Mouse (Mus musculus) frontal cortex, postnatal 10 days (tissue): ENCODE measurements around the gene Pard6a.

ENCODE experiments used
- DNase-seq, 2 experiments: peaks; one replicate each; pipeline ENCODE4 v3.0.0; 2022; ENCODE audit warnings: low spot score in 2 of 2, mixed read lengths in 1 of 2

Gene Pard6a

DNA sequence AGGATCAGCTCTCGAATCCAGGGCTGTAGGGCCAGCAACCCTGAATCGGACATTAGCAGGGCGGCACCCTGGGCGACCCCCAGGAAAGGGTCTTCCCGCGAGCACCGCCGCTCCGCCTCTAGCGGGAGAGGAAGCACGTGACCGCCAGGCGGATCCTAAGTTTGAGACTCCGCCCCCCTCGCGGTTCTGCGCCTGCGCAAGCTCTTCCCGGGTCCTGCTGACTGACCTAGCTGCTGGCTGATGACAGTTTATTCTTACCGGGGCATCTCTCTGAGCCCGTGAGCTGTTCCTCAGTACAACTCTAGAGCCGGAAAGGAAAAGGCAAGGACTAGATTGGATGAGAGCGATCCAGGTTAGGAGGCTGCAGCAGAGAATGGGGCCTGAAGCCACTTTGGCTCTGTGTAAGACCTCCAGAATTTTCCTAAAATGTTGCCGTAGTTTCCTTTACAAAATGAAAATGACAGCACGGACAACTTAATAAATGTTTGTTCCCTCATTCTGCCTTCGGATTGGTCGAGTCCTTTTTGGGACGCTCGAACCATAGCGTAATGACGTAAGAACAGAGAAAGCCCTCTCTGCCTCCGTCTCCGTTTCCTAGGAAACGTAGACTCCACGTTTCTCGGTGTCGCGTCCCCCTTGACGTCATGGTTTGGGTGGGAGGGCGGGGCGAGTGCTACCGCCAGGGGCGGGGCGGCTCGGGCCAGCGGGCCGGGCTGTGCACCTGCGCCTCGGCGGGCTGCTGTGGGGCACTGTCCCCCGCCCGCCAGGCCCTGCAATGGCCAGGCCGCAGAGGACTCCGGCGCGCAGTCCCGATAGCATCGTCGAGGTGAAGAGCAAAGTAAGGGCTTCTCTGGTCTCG, at the start of gene Pard6a, which contains the start of gene Acd:
Pard6a (plus strand) TSS at position 183 of the 859 bp plus-strand sequence.
Acd (minus strand) TSS at position 137 of the 859 bp plus-strand sequence.
- DNase-seq: peak; percentile 88 to 94

DNA sequence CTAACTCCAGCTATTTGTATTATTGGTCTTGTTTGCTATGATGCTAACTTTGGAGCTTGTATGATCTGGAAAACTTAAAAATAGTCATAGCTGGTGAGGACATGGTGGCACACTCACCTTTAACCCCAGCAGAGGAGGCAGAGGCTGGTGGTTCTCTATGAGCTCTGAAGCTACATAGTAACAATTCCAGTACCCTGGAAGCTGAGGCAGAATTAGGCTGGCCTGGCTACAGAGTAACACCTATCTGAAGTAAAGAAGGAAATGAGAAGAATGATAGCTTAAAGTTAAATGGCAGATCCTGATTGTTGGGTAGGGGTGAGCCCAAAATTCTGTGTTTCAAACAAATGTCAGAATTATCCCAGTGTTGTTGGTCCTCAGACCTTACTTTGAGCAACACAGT, 43.3 kb upstream of the Pard6a start:
- DNase-seq: no peak

DNA sequence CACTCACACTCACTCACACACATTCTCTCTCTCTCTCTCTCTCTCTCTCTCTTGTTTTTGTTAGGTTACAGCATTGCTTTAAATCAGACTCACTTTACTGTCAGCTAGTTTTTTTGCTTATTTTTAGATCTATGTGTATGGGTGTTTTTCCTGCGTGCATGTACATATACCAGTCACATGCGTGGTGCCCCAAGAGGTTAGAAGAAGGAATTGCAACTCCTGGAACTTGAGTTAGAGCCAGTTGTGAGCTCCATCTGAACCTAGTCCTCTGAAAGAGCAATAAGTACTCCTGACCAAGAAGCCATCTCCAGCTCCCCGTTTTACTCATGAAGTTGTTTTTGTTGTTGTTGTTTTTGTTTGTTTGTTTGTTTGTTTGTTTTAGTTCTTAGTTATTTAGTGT, 39.8 kb upstream of the Pard6a start:
- DNase-seq: no peak

DNA sequence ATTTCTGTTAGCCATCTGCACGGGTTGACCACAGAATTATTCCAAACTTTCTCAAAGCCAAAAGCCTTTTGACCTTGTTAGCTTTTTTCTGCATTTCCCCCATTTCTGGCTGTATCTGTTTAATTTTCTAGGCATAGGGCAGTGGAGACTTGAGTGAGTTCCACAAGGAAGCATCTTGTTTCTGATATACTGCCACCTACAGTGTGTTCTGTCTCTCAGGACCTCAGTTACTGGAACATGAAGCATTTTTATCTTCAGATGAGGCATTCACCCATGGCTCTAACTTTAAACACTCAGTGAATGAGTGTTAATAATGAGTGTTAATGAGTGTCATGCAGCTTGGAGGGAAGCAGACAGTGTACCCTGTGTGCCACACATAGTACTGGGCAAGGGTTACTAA, 23.1 kb upstream of the Pard6a start:
- no peak for DNase-seq

DNA sequence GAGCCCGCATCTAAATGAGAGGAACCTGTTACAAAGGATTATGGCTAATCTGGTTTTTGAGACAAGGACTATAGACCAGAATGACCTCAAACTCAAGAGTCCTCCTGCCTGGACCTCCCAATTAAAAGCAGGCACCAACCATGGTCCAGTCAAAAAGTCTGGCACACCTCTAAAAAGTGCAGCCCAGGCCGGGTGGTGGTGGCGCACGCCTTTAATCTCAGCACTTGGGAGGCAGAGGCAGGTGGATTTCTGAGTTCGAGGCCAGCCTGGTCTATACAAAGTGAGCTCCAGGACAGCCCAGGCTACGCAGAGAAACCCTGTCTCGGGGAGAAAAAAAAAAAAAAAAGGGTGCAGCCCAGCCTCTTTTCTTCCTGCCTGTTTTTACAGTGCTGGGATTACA, 15.6 kb upstream of the Pard6a start:
- DNase-seq: no peak

DNA sequence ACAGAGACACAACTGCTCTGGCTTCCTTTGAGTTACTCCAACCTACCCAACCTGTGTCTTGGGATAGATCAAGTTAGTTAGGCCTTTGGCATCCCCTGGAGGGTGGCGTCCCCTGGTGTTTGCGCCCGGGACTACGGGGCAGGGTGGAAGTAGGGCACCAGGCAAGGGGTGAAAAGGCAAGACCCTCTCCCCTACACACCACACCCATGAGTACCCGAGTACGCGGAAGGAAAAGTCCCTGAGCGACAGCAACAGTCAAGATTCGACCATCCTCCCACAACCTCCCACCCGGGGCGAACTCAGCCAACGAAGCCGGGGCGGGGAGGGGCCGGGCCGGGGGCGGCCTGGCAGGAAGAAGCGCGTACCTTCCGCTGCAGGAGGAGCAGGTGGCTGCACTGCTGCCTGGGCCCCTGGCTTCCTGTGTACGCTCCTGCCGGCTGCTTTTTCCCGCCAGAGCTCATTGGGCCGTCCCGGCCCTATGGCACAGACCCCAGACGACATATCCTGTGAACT, 15.1 kb upstream of the Pard6a start, which contains the start of gene Carmil2:
Carmil2 (plus strand) TSS at position 479 of the 513 bp plus-strand sequence.
- no peak for DNase-seq

DNA sequence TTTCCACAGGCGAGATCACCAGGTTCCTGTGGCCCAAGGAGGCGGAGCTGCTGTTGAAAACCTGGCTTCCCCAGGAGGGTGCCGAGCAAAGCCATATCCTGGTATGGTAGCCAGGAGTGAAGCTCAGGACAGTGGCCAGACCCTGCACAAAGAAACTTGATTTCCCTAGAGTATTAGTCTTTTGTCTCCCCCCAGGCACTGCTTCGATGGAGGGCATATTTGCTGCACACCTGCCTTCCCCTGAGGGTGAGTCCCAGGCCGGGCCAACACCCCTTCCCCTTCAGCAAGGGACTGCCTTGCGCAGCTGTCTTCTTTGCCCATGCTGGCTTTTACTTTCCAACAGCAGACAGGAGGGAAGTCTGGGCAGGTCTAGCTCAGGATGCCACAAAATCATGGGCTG, 14.4 kb upstream of the Pard6a start:
- DNase-seq: no peak

DNA sequence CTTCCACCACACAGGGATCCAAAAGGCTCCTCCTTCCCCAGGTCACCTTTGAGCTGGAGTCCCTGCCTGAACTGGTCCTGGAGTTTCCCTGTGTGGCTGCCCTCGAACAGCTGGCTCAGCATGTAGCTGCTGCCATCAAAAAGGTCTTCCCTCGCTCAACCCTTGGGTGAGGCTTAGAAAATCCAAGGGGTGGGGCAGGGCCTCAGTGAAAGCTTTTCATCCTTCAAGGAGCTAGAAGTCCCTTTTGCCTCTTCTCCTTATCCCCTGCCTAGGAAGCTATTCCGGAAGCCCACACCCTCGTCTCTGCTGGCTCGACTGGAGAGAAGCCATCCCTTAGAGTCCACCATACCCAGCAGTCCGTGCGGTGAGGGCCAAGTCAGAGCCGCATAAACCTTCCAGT, 13.4 kb upstream of the Pard6a start:
- DNase-seq: no peak

DNA sequence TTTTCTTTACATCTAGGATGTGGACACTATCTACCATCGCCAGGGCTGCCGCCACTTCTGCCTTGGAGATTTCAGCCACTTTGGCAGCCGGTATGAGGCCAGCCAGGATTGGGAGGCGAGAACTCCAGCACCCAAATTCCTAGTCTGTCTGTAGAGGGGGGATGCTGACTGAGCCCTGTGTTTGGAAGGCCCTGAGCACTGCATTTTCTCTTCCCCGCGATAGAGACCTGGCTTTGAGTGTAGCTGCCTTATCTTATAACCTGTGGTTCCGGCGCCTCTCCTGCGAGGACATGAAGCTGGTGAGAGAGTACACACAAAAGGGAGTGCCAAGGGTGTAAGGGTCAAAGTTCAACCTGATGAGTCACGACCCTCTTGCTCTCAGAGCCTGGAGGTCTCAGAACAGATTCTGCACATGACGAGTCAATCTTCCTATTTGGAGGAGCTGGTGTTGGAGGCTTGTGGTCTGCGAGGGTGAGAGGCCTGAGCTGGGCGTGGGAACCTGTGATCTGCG, 12.7 kb upstream of the Pard6a start:
- no peak for DNase-seq

DNA sequence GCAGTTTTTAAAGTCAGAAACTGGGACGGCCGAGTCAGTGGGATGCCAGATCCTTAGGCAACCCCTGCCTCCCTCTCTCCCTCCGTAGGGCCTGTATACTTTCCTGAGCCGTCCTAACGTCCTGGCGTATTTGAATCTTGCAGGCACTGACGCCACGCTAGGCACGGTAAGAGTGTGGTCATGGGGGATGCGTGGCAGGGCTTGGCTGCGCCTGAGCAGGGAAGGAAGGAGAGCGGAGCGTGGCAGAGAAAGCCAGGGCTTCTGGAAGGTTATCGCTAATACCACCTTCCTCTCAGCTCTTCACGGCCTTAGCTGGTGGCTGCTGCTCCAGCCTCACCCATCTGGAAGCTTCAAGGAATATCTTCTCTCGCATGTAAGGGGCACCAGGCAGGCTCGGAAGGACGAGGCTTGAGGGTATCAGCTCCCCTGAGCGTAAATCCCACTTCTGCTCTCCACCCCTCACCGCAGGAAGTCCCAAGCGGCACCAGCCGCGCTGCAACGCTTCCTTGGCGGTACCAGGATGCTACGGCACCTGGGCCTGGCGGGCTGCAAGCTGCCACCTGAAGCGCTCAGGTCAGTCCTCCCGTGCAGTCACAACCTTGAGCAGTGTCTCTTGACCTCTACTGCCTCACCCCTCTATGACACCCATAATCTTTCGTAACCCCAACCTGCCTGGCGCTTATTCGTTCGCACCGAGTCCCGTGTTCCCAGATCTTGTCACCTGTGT, 11.5 kb upstream of the Pard6a start:
- no peak for DNase-seq

DNA sequence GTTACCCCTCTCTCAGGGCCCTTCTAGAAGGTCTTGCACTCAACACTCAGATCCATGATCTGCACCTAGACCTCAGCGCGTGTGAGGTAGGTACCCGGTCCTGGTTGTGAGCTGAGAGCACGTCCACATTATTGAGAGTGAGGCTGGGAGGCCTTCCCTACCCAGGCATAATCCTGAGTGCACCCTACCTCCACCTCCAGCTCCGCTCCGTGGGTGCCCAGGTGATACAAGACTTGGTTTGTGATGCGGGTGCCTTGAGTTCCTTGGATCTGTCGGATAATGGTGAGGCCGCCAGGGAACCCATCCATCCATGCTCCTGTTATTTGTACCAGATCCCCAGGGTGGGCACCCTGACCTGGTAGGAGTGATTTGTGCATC, 11.0 kb upstream of the Pard6a start:
- DNase-seq: no peak

DNA sequence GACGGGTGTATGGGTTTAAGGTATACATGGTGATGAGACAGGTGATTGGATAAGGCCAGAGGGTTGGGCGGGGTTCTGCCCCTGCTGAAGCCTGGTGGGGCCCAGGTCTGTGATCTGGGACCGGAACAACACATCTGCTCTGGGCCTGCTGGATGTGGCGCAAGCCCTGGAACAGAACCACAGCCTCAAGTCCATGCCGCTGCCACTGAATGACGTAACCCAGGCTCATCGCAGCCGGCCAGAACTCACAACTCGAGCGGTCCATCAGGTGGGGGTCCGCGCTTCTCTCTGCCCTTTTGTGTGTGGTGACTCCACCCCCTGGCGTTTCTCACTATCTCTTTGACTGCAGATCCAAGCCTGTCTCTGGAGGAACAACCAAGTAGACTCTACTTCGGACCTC, 10.0 kb upstream of the Pard6a start:
- DNase-seq: no peak

DNA sequence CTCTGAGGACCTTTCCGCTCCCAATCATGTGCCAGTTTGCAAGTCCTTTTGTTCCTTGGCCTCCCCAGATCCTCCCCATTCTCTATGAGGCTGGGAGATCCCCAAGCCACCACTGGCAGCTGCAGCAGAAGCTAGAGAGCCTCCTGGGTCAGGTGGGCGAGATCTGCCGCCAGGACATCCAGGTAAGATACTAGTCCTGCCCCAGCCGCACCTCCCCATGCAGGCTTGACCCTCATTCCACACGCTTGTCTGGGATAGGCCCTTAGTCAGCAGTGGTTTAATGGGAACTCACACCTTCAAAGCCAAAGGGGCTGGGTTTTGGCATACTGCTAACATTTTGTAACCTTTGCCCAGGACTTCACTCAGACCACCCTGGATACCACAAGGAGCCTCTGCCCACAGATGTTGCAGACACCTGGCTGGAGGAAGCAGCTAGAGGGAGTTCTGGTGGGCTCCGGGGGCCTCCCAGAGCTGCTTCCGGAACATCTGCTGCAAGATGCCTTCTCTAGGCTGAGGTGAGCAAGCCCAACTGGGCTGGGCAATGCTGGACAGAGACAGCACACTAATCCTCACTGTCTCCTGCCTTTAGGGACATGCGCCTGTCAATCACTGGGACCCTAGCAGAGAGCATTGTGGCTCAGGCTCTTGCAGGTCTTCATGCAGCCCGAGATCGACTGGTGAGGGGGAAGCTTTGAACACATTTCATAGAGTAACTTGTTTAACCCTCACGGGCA, 8.3 kb upstream of the Pard6a start:
- DNase-seq: no peak

DNA sequence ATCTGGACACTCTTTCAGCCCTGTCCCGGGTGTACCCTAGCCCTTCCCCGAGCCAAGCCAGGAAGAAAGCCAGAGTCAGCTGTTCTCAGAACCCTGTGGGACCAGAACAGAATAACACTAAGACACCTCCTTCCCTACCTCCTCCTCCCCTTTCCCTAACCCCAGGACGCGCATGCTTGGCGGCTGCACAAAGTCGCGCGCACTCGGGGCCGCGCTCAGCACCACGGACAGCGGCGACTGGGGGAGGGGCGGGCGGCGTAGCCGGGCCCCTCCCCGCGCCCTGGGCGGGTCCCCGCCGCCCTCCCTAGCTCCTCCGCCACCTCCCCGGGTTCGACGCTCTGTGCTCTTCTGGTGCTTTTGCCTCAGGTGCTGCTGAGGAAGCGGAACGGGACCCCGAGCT, 7.3 kb upstream of the Pard6a start:
- peak in 1 of 2 experiments; percentile 74 for DNase-seq

DNA sequence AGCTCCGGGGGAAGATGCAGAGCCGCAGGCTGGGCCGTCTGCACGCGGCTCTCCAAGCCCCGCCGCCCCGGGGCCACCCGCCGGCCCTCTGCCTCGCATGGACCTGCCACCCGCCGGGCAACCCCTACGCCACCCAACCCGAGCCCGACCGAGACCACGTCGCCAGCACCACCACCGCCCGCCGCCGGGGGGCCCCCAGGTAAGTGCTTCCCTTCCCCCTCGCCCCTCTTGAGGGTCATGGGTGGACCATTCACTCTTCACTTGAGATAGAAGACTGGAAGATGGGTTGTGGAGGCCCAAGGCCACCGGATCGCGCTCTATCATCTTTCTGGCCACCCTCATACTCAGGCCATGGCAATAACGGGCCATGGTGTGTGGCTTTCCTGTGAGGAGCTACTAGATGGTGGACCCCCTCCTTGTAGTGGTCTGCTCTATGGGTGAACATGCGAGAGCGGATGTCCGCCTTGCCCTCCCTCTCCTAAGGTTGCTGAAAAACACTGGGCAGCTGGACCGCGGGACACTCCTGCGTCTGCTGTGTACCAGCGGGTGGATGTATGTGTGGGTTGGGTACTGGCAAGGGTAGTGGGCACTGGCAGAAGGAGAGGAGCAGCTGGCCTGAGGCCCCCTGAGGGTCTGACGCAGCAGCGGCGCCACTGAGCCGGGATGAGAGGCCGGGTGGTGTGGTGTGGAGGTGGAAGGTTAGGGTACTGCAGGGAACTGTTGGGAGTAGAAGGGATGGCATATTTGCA, 6.7 kb upstream of the Pard6a start:
- peak in 1 of 2 experiments; percentile 54 for DNase-seq

DNA sequence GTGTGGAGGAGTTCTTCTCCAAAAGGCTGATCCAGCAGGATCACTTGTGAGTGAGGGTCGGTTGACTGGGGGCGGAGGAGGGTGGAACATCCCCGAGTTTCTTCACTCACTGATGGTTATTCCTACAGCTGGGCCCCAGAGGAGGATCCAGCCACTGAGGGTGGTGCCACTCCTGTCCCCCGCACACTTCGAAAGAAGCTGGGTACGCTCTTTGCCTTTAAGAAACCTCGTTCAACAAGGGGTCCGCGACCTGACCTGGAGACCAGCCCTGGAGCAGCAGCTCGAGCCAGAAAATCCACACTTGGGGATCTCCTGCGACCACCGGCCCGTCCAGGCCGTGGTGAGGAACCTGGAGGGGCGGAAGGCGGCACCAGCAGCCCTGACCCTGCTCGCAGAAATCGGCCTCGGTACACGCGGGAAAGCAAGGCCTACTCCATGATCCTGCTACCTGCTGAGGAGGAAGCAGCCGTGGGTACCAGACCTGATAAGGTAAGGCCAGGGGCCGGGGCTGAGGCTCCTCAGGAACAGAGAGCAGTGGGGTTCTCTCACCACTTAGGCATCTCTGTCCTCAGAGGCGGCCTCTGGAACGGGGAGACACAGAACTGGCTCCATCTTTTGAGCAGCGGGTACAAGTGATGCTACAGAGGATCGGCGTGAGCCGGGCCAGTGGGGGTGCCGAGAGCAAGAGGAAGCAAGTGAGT, 5.7 kb upstream of the Pard6a start:
- DNase-seq: no peak

DNA sequence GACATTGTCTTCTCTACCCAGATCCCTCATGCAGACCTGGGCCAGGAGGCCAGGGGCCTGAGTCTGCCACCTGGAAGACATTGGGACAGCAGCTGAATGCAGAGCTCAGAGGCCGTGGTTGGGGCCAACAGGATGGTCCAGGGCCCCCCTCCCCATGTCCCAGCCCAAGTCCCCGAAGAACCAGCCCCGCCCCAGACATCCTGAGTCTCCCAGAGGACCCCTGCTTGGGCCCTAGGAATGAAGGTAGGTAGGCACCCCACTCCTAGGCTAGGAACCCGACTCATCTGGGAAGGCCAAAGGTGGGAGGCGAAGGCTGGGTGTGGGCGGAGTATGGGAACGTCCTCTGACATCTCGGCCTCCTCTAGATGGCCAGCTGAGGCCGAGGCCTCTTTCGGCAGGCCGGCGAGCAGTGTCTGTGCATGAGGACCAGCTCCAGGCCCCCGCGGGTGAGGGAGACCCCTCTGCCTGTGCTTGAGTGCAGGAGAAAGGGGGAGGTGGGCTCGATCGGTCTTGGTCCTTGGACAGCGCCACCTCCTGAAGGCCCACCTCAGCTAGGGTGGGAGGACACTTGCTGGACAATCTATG, 3.7 kb upstream of the Pard6a start:
- DNase-seq: no peak

DNA sequence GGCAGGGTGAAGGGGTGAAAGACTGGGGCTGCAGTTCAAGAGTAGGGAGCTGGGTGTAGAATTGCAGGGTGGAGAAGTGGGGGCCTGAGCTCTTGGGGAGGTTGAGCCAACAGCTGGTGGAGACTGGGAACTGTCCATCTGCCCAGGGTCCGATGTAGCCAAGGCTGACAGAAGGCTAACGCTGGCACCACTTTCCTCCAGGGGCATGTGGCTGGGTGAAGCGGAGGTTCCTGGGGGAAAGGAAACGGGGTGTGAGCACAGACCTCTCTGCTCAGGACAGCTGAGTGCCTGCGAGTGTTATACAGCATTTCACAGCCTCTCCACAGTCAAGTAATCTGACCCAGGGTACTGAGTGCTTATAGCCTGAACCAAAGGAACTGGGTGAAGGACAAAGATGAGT, 2.2 kb upstream of the Pard6a start:
- DNase-seq: no peak

DNA sequence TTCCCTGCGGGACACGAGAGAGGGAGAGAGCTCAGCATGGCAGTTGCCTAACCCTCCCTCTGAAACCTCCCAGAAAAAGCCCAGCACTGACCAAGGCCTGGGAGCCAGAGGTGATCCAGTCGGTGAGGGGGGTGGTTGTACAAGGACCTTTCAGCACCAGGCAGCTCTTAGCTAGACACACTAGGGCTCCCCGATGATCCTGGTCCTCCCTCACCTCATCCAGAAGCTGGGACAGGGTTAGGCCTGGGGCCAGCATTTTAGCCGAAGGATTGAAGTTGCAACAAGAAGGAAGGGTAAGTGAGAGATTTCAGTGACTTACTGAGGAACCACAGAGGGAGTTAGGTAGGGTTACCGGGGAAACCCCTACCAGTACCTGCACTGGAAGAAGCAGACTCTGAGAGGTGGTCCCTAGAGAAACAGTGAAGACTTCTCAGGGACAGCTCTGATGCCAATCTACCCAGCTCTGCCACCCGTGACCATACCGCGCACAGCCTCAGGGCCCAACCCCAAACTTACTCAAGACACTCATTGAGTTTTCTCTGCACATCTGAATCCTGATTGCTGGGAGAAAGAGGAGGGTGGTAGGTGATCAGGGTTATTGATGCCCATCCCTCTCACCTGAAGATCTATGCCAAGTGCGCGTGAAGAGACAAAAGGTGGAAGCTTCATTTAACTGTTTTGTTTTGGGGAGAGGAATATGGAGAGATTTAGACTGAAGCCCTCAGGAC, 1.3 kb upstream of the Pard6a start:
- no peak for DNase-seq
